Mouse (Mus musculus) heart, postnatal 0 days (tissue): ENCODE measurements around the gene Slc16a3. TPM values are rescaled to one million over a fixed set of nuclear protein-coding genes. Genes with fewer than 3 reads are reported as not detected.

ENCODE experiments used
- ATAC-seq: fragments of 200-750 bp; cut with Nextera tagmentation; 2 replicates; pipeline ENCODE4 v1.8.0; 2017; ENCODE audit warnings: low read depth, moderate number of reproducible peaks, moderate library complexity; ENCODE audit not compliant: insufficient read depth
- DNase-seq: peaks from one replicate; pipeline ENCODE4 v3.0.0-alpha.2; 2016; ENCODE audit warnings: low spot score
- H3K27ac ChIP-seq: fragments of 300-500 bp; sonication (generic); 2 replicates; pipeline ENCODE4 v1.5.1; 2014; ENCODE audit warnings: low read depth, mild to moderate bottlenecking
- H3K27me3 ChIP-seq: fragments of 300-500 bp; sonication (generic); 2 replicates; pipeline ENCODE4 v1.6.1; 2014; ENCODE audit warnings: low read length, mixed read lengths; ENCODE audit not compliant: control insufficient read depth, insufficient read depth
- H3K36me3 ChIP-seq: fragments of 300-500 bp; sonication (generic); replicated peaks from 2 replicates; pipeline ENCODE4 v1.6.1; 2014; ENCODE audit warnings: low read length, mixed read lengths; ENCODE audit not compliant: control insufficient read depth, insufficient read depth
- H3K4me1 ChIP-seq: fragments of 300-500 bp; sonication (generic); 2 replicates; pipeline ENCODE4 v1.6.1; 2014; ENCODE audit warnings: antibody characterized with exemption; ENCODE audit not compliant: control insufficient read depth, insufficient read depth
- H3K4me2 ChIP-seq: fragments of 300-500 bp; sonication (generic); 2 replicates; pipeline ENCODE4 v1.6.1; 2014; ENCODE audit warnings: low read depth, mild to moderate bottlenecking, low read length, moderate library complexity
- H3K4me3 ChIP-seq: fragments of 300-500 bp; sonication (generic); 2 replicates; pipeline ENCODE4 v1.5.1; 2014; ENCODE audit warnings: low read depth, low read length
- H3K9ac ChIP-seq: fragments of 300-500 bp; sonication (generic); replicated peaks from 2 replicates; pipeline ENCODE4 v1.6.1; 2014; ENCODE audit warnings: low read depth, low read length, mixed read lengths
- H3K9me3 ChIP-seq: fragments of 300-500 bp; sonication (generic); replicated peaks from 2 replicates; pipeline ENCODE4 v1.6.1; 2016; ENCODE audit warnings: low read length; ENCODE audit not compliant: control insufficient read depth
- CTCF ChIP-seq: IDR thresholded peaks from 2 replicates; pipeline ENCODE4 v1.5.1; 2016; ENCODE audit warnings: antibody characterized with exemption, control low read depth, low read depth
- EP300 ChIP-seq: IDR thresholded peaks from 2 replicates; pipeline ENCODE4 v1.6.1; 2016; ENCODE audit warnings: antibody characterized with exemption, low read depth
- WGBS: fragments of 180-500 bp; shearing (Covaris S2); extraction: QIAGEN DNeasy Blood & Tissue Kit; methylation state at CpG from one replicate; pipeline ENCODE4 v1.1.7; 2014; 5-methylcytosine and 5-hydroxymethylcytosine counted together
- polyA plus RNA-seq: library from polyadenylated mRNA; unstranded; fragments of >200 nt; fragmentation: Nextera tagmentation; extraction: Ambion mirVana; gene quantifications from 2 replicates; pipeline ENCODE4 v1.2.1, GENCODE M21; 2015
- total RNA-seq: library from RNA; depleted of rRNA; stranded (reverse); fragments of >200 nt; gene quantifications from 2 replicates; pipeline ENCODE4 v1.2.3, GENCODE M21; 2014; ENCODE audit warnings: low replicate concordance

Gene Slc16a3
- total and polyA plus RNA-seq, 2 experiments from 2014 or later = 17.0 to 153 TPM

GRCm38 (mm10) chr11:120951731-120952730 is 3.8 kb downstream of the Slc16a3 start:
- WGBS = 56% methylated on average over 9 of the region's 9 CpGs
- Histone ChIP-seq H3K27me3 (no peaks in the 10 kb centered on the region), H3K9me3 (no peaks in the 10 kb centered on the region), H3K27ac (peak overlapping the region; percentile 74), H3K4me2 (peak overlapping the region; percentile 77), H3K9ac (no peak overlapping the region), H3K36me3 (peaks cover 18% of the 10 kb centered on the region), H3K4me1 (peaks cover 40% of the 10 kb centered on the region), H3K4me3 (no peak overlapping the region)
- TF ChIP-seq CTCF = no peak
- TF ChIP-seq EP300 = no peak
- DNase-seq = peak; percentile 41
- ATAC-seq = no peak

DNA sequence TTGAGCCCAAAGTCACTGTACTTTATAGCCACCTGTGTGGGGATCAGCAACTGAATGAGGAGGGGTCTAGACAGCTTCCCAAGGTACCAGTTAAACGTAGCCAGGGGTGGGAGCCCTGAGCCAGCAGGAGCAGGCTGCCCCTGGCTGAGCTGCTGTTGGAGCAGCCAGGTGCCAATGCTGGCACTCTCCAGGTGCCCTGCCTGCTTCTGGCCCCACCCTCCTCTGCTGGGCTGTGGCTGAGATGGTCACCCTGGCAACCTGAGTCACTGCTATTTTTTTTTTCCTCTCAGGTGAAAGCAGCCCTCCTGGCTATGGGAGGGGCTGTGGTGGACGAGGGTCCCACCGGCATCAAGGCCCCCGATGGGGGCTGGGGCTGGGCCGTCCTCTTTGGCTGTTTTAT is 6.7 kb downstream of the Slc16a3 start:
- 77% methylated on average over 5 of the region's 5 CpGs for WGBS
- Histone ChIP-seq H3K4me3 (no peak overlapping the region), H3K9me3 (no peaks in the 10 kb centered on the region), H3K9ac (no peak overlapping the region), H3K4me1 (peaks cover 52% of the 10 kb centered on the region), H3K36me3 (peaks cover 26% of the 10 kb centered on the region), H3K27ac (no peak overlapping the region), H3K4me2 (no peak overlapping the region), H3K27me3 (no peaks in the 10 kb centered on the region)
- TF ChIP-seq EP300 (no peak), CTCF (no peak)
- ATAC-seq (no peak), DNase-seq (no peak)

GRCm38 (mm10) chr11:120955701-120956100 is 7.4 kb downstream of the Slc16a3 start:
- no peak overlapping the region for H3K9ac ChIP-seq
- DNase-seq (no peak), ATAC-seq (no peak)
- H3K36me3 ChIP-seq = peaks cover 26% of the 10 kb centered on the region
- TF ChIP-seq EP300 (no peak), CTCF (no peak)
- no peaks in the 10 kb centered on the region for H3K9me3 ChIP-seq
- H3K4me1 ChIP-seq = peaks cover 49% of the 10 kb centered on the region
- H3K27ac ChIP-seq = no peak overlapping the region
- H3K4me3 ChIP-seq = no peak overlapping the region
- no peak overlapping the region for H3K4me2 ChIP-seq
- 85% methylated on average over 8 of the region's 8 CpGs for WGBS
- H3K27me3 ChIP-seq = no peaks in the 10 kb centered on the region

DNA sequence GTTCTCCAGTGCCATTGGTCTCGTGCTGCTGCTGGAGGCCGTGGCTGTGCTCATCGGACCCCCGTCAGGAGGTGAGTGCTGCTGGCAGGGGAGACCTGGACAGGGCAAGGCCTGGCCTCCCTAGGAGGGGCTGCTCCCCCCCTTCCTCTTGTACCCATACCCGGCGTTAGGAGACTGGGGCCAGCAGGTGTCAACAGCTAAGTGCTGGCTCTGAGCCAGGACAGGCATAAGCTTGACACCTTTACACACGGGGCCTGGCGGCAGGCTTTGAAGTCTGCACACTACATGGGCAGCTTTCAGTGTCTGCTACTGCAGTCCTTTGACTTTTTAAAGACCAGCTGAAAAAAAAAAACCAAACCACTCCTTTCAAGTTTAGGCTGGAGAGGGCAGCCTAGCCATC is 8.8 kb downstream of the Slc16a3 start:
- H3K4me2 ChIP-seq = no peak overlapping the region
- no peaks in the 10 kb centered on the region for H3K9me3 ChIP-seq
- H3K27me3 ChIP-seq = no peaks in the 10 kb centered on the region
- 45% methylated on average over 8 of the region's 8 CpGs for WGBS
- DNase-seq (no peak), ATAC-seq (peak; percentile 21; the same call in 1 of the 2 replicates)
- H3K4me3 ChIP-seq = no peak overlapping the region
- no peak overlapping the region for H3K27ac ChIP-seq
- peaks cover 34% of the 10 kb centered on the region for H3K36me3 ChIP-seq
- H3K9ac ChIP-seq = no peak overlapping the region
- TF ChIP-seq CTCF (no peak), EP300 (no peak)
- H3K4me1 ChIP-seq = peaks cover 38% of the 10 kb centered on the region

DNA sequence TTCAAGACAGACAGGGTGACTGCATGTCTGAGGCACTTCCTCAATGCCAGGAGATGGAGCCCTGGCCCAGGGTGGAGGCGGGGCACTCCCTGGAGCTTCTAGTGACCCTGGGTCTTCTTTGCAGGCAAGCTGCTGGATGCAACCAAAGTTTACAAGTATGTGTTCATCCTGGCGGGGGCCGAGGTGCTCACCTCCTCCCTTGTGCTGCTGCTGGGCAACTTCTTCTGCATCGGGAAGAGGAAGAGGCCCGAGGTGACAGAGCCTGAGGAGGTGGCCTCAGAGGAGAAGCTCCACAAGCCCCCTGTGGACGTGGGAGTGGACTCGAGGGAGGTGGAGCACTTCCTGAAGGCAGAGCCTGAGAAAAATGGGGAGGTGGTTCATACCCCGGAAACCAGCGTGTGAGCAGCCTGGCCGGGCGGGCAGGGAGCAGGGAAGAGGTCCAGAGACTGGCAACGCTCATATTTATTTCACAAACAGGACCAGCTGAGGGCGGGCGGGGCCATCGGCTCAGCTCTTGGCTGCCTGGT is 9.5 kb downstream of the Slc16a3 start:
- DNase-seq (no peak), ATAC-seq (no peak)
- Histone ChIP-seq H3K4me1 (peaks cover 31% of the 10 kb centered on the region), H3K4me2 (no peak overlapping the region), H3K27ac (peak overlapping the region; percentile 26; the same call in 1 of the 2 replicates), H3K4me3 (no peak overlapping the region), H3K9me3 (no peaks in the 10 kb centered on the region), H3K27me3 (no peaks in the 10 kb centered on the region), H3K36me3 (peaks cover 42% of the 10 kb centered on the region), H3K9ac (0 out of 2 replicates have a peak overlapping the region, but pooled peaks have one; percentile 3)
- 48% methylated on average over 15 of the region's 15 CpGs for WGBS
- no peak for TF ChIP-seq EP300
